Mouse (Mus musculus) bone marrow macrophage, adult 2 months (primary cell): ENCODE measurements around the gene Hspd1.

Experiments
- CTCF ChIP-seq: IDR thresholded peaks from 2 replicates; pipeline ENCODE4 v1.5.1; 2012; ENCODE audit warnings: low read depth, mild to moderate bottlenecking, low read length, moderate library complexity
- POLR2A ChIP-seq: IDR thresholded peaks from 2 replicates; pipeline ENCODE4 v1.6.1; 2012; ENCODE audit warnings: mild to moderate bottlenecking, low read depth, low read length, borderline replicate concordance

- TF ChIP-seq CTCF = no peak
- no peak for TF ChIP-seq POLR2A
Measured at GRCm38 (mm10) chr1:55052355-55052953, 35.6 kb downstream of the Hspd1 start, which contains the start of gene Coq10b.
